Mouse (Mus musculus): ENCODE results near the gene Kcnmb3. TPM values are rescaled to one million over a fixed set of nuclear protein-coding genes. Genes with fewer than 3 reads are reported as not detected.
A peak's percentile ranks its signal among the peaks of the same experiment; 100 is the strongest.

The Kcnmb3 gene
- polyA plus RNA-seq, 1 experiment from 2014 or later: 0.16 TPM

DNA sequence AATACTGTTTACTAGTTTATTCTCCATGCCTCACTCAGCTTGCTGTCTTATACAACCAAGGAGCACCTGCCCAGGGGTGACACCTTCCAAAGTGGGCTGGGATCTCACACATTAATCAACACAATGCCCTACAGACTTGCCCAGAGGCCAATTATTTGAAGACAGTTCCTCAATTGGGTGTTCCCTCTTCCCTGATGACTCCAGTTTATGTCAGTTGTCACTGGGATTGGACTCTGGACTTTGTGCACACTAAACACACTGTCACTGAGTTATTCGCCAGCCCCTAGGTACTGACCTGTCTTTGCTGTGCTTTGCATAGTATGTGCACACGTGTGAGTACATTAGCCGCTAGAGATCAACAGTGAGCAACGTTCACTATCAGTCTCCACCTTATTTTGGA, 35.1 kb upstream of the Kcnmb3 start:
- H3K36me3 ChIP-seq (ENCODE audit: insufficient read depth, low read length): peaks cover 1% of the 10 kb centered on the region; the same call in 1 of the 2 replicates
- peaks cover 4% of the 10 kb centered on the region; the same call in 1 of the 2 replicates for H3K4me1 ChIP-seq (ENCODE audit: insufficient read depth, low read depth, low read length)
- H3K27me3 ChIP-seq (replicated peaks; ENCODE audit: insufficient read depth, low read length): no peaks in the 10 kb centered on the region
- H3K9ac ChIP-seq (replicated peaks; ENCODE audit: low read depth): no peak overlapping the region
- ATAC-seq (no peak), DNase-seq (ENCODE audit: low spot score) (no peak)
- TF ChIP-seq EP300 (IDR thresholded peaks at IDR 0.05) (no peak), CTCF (IDR thresholded peaks at IDR 0.05) (no peak)
- no peak overlapping the region for H3K4me2 ChIP-seq (replicated peaks; ENCODE audit: low read depth, low read length)
- no peak overlapping the region for H3K27ac ChIP-seq (ENCODE audit: low read length)
- H3K9me3 ChIP-seq (ENCODE audit: low read length): no peaks in the 10 kb centered on the region
- 93% methylated on average over 4 of the region's 4 CpGs for WGBS
- H3K4me3 ChIP-seq (ENCODE audit: low read depth, low read length): no peak overlapping the region

DNA sequence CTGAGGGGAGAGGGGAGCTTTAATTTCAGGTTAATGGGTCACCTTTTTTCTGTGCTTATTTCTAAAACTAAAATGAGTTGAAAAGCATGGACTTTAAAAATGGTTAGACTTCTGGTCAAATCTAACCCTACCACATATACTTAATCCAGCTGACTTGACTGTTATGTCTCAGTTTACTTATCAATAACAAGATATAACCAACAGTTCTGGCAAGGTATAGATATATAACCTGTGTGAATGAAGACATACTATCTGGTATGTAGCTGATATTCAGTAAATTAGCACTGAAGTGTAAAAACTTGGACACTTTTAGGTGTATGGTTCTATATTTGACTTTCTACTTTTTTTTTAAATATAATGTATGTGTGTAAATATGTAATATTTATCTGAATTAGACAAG, 21.5 kb upstream of the Kcnmb3 start:
- Histone ChIP-seq H3K9me3 (ENCODE audit: low read length) (no peaks in the 10 kb centered on the region), H3K4me2 (replicated peaks; ENCODE audit: low read depth, low read length) (no peak overlapping the region), H3K4me1 (ENCODE audit: insufficient read depth, low read depth, low read length) (peaks cover 3% of the 10 kb centered on the region; the same call in 1 of the 2 replicates), H3K9ac (replicated peaks; ENCODE audit: low read depth) (no peak overlapping the region), H3K36me3 (ENCODE audit: insufficient read depth, low read length) (peaks cover 6% of the 10 kb centered on the region; the same call in 1 of the 2 replicates), H3K27ac (ENCODE audit: low read length) (no peak overlapping the region), H3K4me3 (ENCODE audit: low read depth, low read length) (no peak overlapping the region), H3K27me3 (replicated peaks; ENCODE audit: insufficient read depth, low read length) (no peaks in the 10 kb centered on the region)
- TF ChIP-seq CTCF (IDR thresholded peaks at IDR 0.05): no peak
- TF ChIP-seq EP300 (IDR thresholded peaks at IDR 0.05): no peak
- ATAC-seq: no peak
- no peak for DNase-seq (ENCODE audit: low spot score)

DNA sequence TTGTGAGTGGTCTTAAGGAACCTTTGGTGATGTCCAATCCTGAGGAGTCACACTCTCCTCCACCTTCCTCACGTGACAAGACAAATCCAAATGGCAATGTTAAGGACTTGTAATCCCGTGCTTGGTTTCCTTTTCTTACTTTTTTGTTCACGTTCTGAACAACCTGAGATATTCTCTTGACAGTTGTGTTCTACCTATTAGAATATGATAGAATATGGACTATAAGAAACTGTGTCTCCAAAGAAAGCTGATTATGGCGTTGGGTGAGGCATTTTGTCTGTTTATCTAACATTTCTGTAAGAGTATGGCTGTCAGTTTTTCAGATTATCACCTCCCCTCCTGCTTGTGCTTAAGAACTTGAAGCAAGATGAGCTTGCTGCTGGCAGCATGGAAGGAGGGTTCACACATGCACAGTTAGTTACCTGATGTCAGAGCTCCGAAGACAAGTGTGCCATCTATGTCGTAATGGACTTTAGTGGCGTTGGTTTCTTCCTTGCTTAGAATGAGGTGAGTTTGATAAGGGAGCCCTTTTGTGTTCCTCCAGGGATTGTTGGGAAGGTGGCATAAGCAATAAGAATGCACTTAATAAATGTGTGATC, 20.8 kb upstream of the Kcnmb3 start:
- no peak overlapping the region for H3K9ac ChIP-seq (replicated peaks; ENCODE audit: low read depth)
- peaks cover 3% of the 10 kb centered on the region; the same call in 1 of the 2 replicates for H3K4me1 ChIP-seq (ENCODE audit: insufficient read depth, low read depth, low read length)
- H3K27me3 ChIP-seq (replicated peaks; ENCODE audit: insufficient read depth, low read length): no peaks in the 10 kb centered on the region
- DNase-seq (ENCODE audit: low spot score) (no peak), ATAC-seq (no peak)
- H3K27ac ChIP-seq (ENCODE audit: low read length): no peak overlapping the region
- 77% methylated on average over 7 of the region's 7 CpGs for WGBS
- TF ChIP-seq EP300 (IDR thresholded peaks at IDR 0.05) (no peak), CTCF (IDR thresholded peaks at IDR 0.05) (no peak)
- no peak overlapping the region for H3K4me2 ChIP-seq (replicated peaks; ENCODE audit: low read depth, low read length)
- H3K4me3 ChIP-seq (ENCODE audit: low read depth, low read length): no peak overlapping the region
- H3K36me3 ChIP-seq (ENCODE audit: insufficient read depth, low read length): peaks cover 6% of the 10 kb centered on the region; the same call in 1 of the 2 replicates
- no peaks in the 10 kb centered on the region for H3K9me3 ChIP-seq (ENCODE audit: low read length)

DNA sequence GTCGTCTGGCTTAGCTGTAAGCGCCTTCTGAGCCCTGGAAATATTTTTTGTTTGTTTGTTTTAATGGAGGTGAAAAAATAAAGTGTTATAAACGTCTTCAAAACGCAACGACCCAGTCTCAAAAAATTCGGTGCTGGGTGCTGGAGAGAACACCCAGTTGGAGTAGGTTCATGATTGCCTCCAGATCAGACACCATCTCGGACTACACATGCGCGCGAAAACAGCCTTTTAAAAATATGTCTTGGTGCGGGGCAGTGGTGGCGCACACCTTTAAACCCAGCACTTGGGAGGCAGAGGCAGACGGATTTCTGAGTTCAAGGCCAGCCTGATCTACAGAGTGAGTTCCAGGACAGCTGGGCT, 19.1 kb upstream of the Kcnmb3 start:
- ATAC-seq (no peak), DNase-seq (ENCODE audit: low spot score) (no peak)
- Histone ChIP-seq H3K4me3 (ENCODE audit: low read depth, low read length) (peak overlapping the region; percentile 78), H3K9me3 (ENCODE audit: low read length) (no peaks in the 10 kb centered on the region), H3K4me2 (replicated peaks; ENCODE audit: low read depth, low read length) (peak overlapping the region; percentile 67), H3K36me3 (ENCODE audit: insufficient read depth, low read length) (no peaks in the 10 kb centered on the region; the same call in 1 of the 2 replicates), H3K4me1 (ENCODE audit: insufficient read depth, low read depth, low read length) (peaks cover 3% of the 10 kb centered on the region; the same call in 1 of the 2 replicates), H3K27me3 (replicated peaks; ENCODE audit: insufficient read depth, low read length) (no peaks in the 10 kb centered on the region), H3K9ac (replicated peaks; ENCODE audit: low read depth) (peak overlapping the region; percentile 90), H3K27ac (ENCODE audit: low read length) (peak overlapping the region; percentile 94)
- TF ChIP-seq CTCF (IDR thresholded peaks at IDR 0.05) (no peak), EP300 (IDR thresholded peaks at IDR 0.05) (no peak)
- 3% methylated on average over 13 of the region's 13 CpGs for WGBS

DNA sequence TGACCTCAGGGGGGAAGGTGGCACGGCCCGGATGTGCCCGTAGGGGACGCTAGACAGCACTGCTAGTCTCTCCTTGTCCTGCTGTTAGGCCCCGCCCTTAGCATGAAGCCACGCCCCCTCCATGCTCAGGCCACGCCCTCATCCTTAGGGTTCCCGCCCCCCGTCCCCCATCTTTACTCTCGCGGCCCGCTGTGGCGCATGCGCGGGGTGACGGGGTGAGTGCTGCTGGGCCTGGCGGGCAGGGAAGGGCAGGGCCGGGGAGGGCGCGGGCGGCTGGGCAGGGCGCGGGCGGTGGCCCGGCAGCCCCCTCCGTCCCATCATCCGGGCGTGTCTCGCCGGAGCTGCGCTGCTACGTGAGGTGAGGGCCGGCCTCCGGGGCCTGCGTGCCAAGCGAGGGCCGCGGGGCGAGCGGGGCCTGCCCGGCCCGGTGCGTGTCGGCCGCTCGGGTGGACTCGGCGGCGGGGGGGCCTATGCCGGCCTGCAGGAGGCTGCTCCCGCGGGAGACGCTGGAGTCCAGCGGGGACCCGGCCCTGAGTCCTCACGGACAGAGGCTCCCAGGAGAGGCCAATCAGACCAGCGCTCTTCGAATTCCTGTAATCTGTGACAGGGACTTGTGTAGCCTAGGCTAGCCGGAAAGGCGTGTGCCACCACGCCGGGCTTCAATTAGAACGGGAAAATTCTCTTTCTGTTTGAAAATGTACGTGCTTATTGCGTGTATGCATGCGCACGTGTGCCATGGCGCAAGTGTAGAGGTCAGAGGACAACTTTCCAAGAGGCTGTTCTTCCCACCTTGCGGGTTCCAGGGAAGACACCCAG, 18.6 kb upstream of the Kcnmb3 start:
- Histone ChIP-seq H3K27me3 (replicated peaks; ENCODE audit: insufficient read depth, low read length) (no peaks in the 10 kb centered on the region), H3K4me3 (ENCODE audit: low read depth, low read length) (peak overlapping the region; percentile 78), H3K9me3 (ENCODE audit: low read length) (no peaks in the 10 kb centered on the region), H3K27ac (ENCODE audit: low read length) (peak overlapping the region; percentile 94), H3K9ac (replicated peaks; ENCODE audit: low read depth) (peak overlapping the region; percentile 90), H3K4me2 (replicated peaks; ENCODE audit: low read depth, low read length) (peak overlapping the region; percentile 67), H3K4me1 (ENCODE audit: insufficient read depth, low read depth, low read length) (peaks cover 3% of the 10 kb centered on the region; the same call in 1 of the 2 replicates), H3K36me3 (ENCODE audit: insufficient read depth, low read length) (no peaks in the 10 kb centered on the region; the same call in 1 of the 2 replicates)
- TF ChIP-seq EP300 (IDR thresholded peaks at IDR 0.05) (no peak), CTCF (IDR thresholded peaks at IDR 0.05) (peak; percentile 94)
- 0% methylated on average over 46 of the region's 69 CpGs for WGBS
- DNase-seq (ENCODE audit: low spot score) (peak; percentile 97), ATAC-seq (peak; percentile 97)
